Mouse (Mus musculus): ENCODE data around the gene Pik3ip1. TPM values are rescaled to one million over a fixed set of nuclear protein-coding genes. Genes with fewer than 3 reads are reported as not detected.

The Pik3ip1 gene
- polyA plus RNA-seq, 1 experiment from 2014 or later = 12.2 TPM

DNA sequence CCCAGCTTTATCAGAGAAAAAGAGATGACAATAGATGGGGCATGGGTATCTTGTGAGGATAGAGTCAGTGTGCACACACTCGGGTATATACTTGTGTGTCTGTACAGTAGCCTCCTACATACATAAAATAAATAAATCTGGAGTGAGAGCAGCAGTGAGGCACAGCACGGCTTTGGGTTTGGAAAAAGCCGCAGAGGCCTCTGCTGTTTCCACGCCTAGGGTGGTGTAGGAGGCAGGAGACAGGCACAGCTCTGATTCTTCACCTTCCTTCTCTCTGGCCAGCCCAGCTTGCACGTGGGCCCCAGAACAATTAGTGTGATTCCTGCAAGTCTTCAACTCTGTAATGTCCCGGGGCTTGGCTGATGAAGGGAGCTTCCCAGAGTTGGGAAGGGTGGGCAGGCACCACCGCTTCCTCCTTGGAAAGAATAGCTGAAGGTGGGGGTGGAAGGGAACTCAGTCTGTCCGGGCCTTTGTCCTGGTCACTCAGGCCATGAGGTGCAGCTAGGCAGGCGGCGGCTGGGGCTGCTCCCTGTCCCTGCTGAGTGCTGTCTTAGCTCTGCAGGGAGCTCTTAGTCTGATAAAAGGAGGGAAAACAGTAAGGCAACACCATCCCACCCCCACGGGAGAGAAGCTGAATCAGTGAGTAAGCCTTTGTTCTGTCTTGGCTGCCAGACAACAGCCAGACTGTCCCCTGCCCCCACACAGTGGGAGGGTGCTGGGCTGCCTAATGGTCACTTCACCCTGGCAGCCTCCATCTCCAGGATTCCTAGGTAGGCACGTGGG is 7.2 kb downstream of the Pik3ip1 start:
- Histone ChIP-seq H3K27me3 (ENCODE audit: control insufficient read depth, insufficient read depth, low read length) (no peaks in the 10 kb centered on the region), H3K27ac (ENCODE audit: low read depth, low read length) (peak overlapping the region; percentile 85), H3K4me3 (ENCODE audit: low read depth, low read length) (no peak overlapping the region), H3K36me3 (ENCODE audit: control insufficient read depth, insufficient read depth, low read length) (no peaks in the 10 kb centered on the region), H3K4me2 (no peak overlapping the region), H3K9me3 (replicated peaks; ENCODE audit: control insufficient read depth, low read length) (no peaks in the 10 kb centered on the region), H3K4me1 (ENCODE audit: control insufficient read depth, insufficient read depth, low read length) (peaks cover 26% of the 10 kb centered on the region), H3K9ac (ENCODE audit: low read depth, low read length) (peak overlapping the region; percentile 58)
- peak; percentile 65 for ATAC-seq (replicated peaks; ENCODE audit: insufficient number of reproducible peaks, low FRiP score, low TSS enrichment)
- 6% methylated on average over 12 of the region's 12 CpGs for whole genome bisulfite sequencing (ENCODE audit: insufficient replicate concordance)

GRCm38 (mm10) chr11:3337961-3338360 is 7.8 kb downstream of the Pik3ip1 start:
- peaks cover 26% of the 10 kb centered on the region for H3K4me1 ChIP-seq (ENCODE audit: control insufficient read depth, insufficient read depth, low read length)
- ATAC-seq (replicated peaks; ENCODE audit: insufficient number of reproducible peaks, low FRiP score, low TSS enrichment) = no peak; the same call in 1 of the 2 replicates
- H3K27ac ChIP-seq (ENCODE audit: low read depth, low read length) = peak overlapping the region; percentile 85
- no peak overlapping the region for H3K4me2 ChIP-seq
- no peaks in the 10 kb centered on the region for H3K27me3 ChIP-seq (ENCODE audit: control insufficient read depth, insufficient read depth, low read length)
- WGBS (ENCODE audit: insufficient replicate concordance) = 50% methylated on average over 5 of the region's 5 CpGs
- no peak overlapping the region for H3K4me3 ChIP-seq (ENCODE audit: low read depth, low read length)
- H3K9ac ChIP-seq (ENCODE audit: low read depth, low read length) = peak overlapping the region; percentile 58; the same call in 1 of the 2 replicates
- no peaks in the 10 kb centered on the region for H3K36me3 ChIP-seq (ENCODE audit: control insufficient read depth, insufficient read depth, low read length)
- no peaks in the 10 kb centered on the region for H3K9me3 ChIP-seq (replicated peaks; ENCODE audit: control insufficient read depth, low read length)

GRCm38 (mm10) chr11:3341476-3341875 is 11.3 kb downstream of the Pik3ip1 start:
- H3K9ac ChIP-seq (ENCODE audit: low read depth, low read length) = no peak overlapping the region
- peaks cover 11% of the 10 kb centered on the region; the same call in 1 of the 2 replicates for H3K36me3 ChIP-seq (ENCODE audit: control insufficient read depth, insufficient read depth, low read length)
- H3K4me1 ChIP-seq (ENCODE audit: control insufficient read depth, insufficient read depth, low read length) = peaks cover 16% of the 10 kb centered on the region
- H3K9me3 ChIP-seq (replicated peaks; ENCODE audit: control insufficient read depth, low read length) = no peaks in the 10 kb centered on the region
- H3K27me3 ChIP-seq (ENCODE audit: control insufficient read depth, insufficient read depth, low read length) = no peaks in the 10 kb centered on the region
- H3K4me2 ChIP-seq = no peak overlapping the region
- no peak overlapping the region for H3K27ac ChIP-seq (ENCODE audit: low read depth, low read length)
- H3K4me3 ChIP-seq (ENCODE audit: low read depth, low read length) = no peak overlapping the region
- no peak for ATAC-seq (replicated peaks; ENCODE audit: insufficient number of reproducible peaks, low FRiP score, low TSS enrichment)
- WGBS (ENCODE audit: insufficient replicate concordance) = 73% methylated on average over 5 of the region's 5 CpGs

DNA sequence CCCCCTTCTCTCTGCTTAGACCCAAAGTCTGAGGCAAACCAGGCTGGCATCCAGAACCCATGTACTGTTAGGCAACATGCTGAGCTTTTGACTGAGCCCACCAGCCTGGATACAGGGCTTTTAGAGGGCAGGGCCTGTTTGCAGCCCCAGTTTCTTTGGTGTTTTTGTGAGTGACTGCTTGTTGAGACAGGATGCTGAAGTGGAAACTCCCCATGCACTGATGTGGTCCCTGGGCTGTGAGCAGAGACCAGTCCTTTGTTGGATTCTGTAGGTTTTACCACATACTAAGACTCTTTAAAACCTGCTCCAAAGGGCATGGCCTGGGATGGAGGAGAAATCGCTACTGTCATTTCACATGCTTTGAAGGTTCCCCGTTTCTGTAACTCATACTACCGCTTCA is 14.7 kb downstream of the Pik3ip1 start:
- Histone ChIP-seq H3K4me3 (ENCODE audit: low read depth, low read length) (no peak overlapping the region), H3K9ac (ENCODE audit: low read depth, low read length) (no peak overlapping the region), H3K4me1 (ENCODE audit: control insufficient read depth, insufficient read depth, low read length) (peaks cover 23% of the 10 kb centered on the region), H3K9me3 (replicated peaks; ENCODE audit: control insufficient read depth, low read length) (no peaks in the 10 kb centered on the region), H3K4me2 (no peak overlapping the region), H3K36me3 (ENCODE audit: control insufficient read depth, insufficient read depth, low read length) (peaks cover 13% of the 10 kb centered on the region; the same call in 1 of the 2 replicates), H3K27me3 (ENCODE audit: control insufficient read depth, insufficient read depth, low read length) (no peaks in the 10 kb centered on the region), H3K27ac (ENCODE audit: low read depth, low read length) (no peak overlapping the region)
- ATAC-seq (replicated peaks; ENCODE audit: insufficient number of reproducible peaks, low FRiP score, low TSS enrichment) = no peak
- WGBS (ENCODE audit: insufficient replicate concordance) = 81% methylated on average over 3 of the region's 3 CpGs

- H3K36me3 ChIP-seq (ENCODE audit: control insufficient read depth, insufficient read depth, low read length) = peaks cover 13% of the 10 kb centered on the region; the same call in 1 of the 2 replicates
- H3K4me2 ChIP-seq = no peak overlapping the region
- no peak overlapping the region for H3K27ac ChIP-seq (ENCODE audit: low read depth, low read length)
- ATAC-seq (replicated peaks; ENCODE audit: insufficient number of reproducible peaks, low FRiP score, low TSS enrichment) = no peak
- no peak overlapping the region for H3K4me3 ChIP-seq (ENCODE audit: low read depth, low read length)
- H3K27me3 ChIP-seq (ENCODE audit: control insufficient read depth, insufficient read depth, low read length) = no peaks in the 10 kb centered on the region
- H3K9me3 ChIP-seq (replicated peaks; ENCODE audit: control insufficient read depth, low read length) = no peaks in the 10 kb centered on the region
- H3K9ac ChIP-seq (ENCODE audit: low read depth, low read length) = no peak overlapping the region
- WGBS (ENCODE audit: insufficient replicate concordance) = 92% methylated on average over 7 of the region's 7 CpGs
- peaks cover 23% of the 10 kb centered on the region for H3K4me1 ChIP-seq (ENCODE audit: control insufficient read depth, insufficient read depth, low read length)
Measured at GRCm38 (mm10) chr11:3346351-3346750, 16.1 kb downstream of the Pik3ip1 start.

DNA sequence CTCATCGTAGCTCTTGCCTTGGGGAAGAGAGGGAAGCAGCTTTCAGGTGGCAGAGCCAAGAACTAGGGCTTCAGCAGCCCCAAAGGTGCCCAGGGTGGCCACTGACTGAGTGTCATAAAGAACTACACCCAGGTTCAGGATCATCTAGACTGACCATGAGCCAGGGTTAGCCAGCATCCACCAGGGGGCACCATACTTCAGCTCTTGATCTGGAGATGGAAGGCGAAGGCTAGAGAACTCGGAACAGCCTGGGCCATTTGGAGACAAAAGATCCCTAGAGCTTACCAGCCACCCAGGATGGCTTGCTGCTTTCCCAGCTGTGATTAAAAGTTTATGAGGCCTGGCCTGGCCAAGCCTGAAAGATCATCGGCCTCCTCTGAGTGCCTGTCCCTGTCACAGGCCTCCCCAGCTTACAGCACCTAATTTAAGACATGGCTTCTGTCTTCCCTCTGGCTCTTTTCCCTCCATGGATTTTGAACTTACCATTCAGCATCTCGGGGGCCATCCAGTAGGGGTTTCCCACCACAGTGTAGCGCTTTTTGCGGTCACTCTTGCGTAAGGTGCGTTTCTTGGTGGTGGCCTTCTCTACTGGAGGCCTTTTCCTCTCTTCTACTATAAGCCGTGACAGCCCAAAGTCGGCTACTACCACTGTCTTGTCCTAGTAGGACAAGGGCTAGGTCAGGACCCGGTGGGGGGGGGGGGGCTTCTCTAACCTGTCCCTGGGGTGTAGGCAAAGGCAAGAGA is 17.1 kb downstream of the Pik3ip1 start:
- H3K27ac ChIP-seq (ENCODE audit: low read depth, low read length) = peak overlapping the region; percentile 65
- 59% methylated on average over 12 of the region's 12 CpGs for WGBS (ENCODE audit: insufficient replicate concordance)

DNA sequence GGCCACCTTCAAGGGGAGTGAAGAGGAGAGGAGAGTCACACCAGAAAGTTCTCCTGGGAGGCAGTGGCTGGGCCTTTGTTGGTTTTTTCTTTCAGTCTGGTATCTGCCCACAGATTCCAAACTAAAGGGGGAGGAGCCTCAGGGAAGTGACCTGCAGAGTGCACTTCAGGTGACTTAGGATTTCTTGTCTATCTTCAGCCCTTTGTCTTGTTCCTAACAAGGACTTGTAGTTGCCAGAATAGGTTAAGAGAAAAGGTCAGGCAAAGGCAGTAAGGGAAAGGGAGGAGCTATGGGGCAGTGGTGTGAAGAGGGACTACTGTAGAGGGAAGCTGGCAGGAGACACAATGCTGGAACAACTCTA is 17.6 kb downstream of the Pik3ip1 start:
- H3K4me1 ChIP-seq (ENCODE audit: control insufficient read depth, insufficient read depth, low read length) = peaks cover 23% of the 10 kb centered on the region
- H3K27me3 ChIP-seq (ENCODE audit: control insufficient read depth, insufficient read depth, low read length) = no peaks in the 10 kb centered on the region
- H3K4me3 ChIP-seq (ENCODE audit: low read depth, low read length) = no peak overlapping the region
- no peak overlapping the region for H3K4me2 ChIP-seq
- H3K9me3 ChIP-seq (replicated peaks; ENCODE audit: control insufficient read depth, low read length) = no peaks in the 10 kb centered on the region
- no peak for ATAC-seq (replicated peaks; ENCODE audit: insufficient number of reproducible peaks, low FRiP score, low TSS enrichment)
- peak overlapping the region; percentile 52; the same call in 1 of the 2 replicates for H3K9ac ChIP-seq (ENCODE audit: low read depth, low read length)
- H3K36me3 ChIP-seq (ENCODE audit: control insufficient read depth, insufficient read depth, low read length) = peaks cover 21% of the 10 kb centered on the region; the same call in 1 of the 2 replicates
- peak overlapping the region; percentile 65 for H3K27ac ChIP-seq (ENCODE audit: low read depth, low read length)

More for the DNA sequence above, 17.1 kb downstream of the Pik3ip1 start:
- Histone ChIP-seq H3K4me3 (ENCODE audit: low read depth, low read length) (no peak overlapping the region), H3K4me1 (ENCODE audit: control insufficient read depth, insufficient read depth, low read length) (peaks cover 23% of the 10 kb centered on the region), H3K9me3 (replicated peaks; ENCODE audit: control insufficient read depth, low read length) (no peaks in the 10 kb centered on the region), H3K9ac (ENCODE audit: low read depth, low read length) (0 out of 2 replicates have a peak overlapping the region, but pooled peaks have one; percentile 39), H3K27me3 (ENCODE audit: control insufficient read depth, insufficient read depth, low read length) (no peaks in the 10 kb centered on the region), H3K36me3 (ENCODE audit: control insufficient read depth, insufficient read depth, low read length) (peaks cover 18% of the 10 kb centered on the region; the same call in 1 of the 2 replicates), H3K4me2 (no peak overlapping the region)
- ATAC-seq (replicated peaks; ENCODE audit: insufficient number of reproducible peaks, low FRiP score, low TSS enrichment) = 0 out of 2 replicates have a peak, but pooled peaks have one; percentile 39

GRCm38 (mm10) chr11:3348576-3349342 is 18.6 kb downstream of the Pik3ip1 start:
- ATAC-seq (replicated peaks; ENCODE audit: insufficient number of reproducible peaks, low FRiP score, low TSS enrichment) = peak; percentile 42; the same call in 1 of the 2 replicates
- WGBS (ENCODE audit: insufficient replicate concordance) = 13% methylated on average over 6 of the region's 6 CpGs

More at GRCm38 (mm10) chr11:3348576-3349342, 18.6 kb downstream of the Pik3ip1 start:
- Histone ChIP-seq H3K27ac (ENCODE audit: low read depth, low read length) (peak overlapping the region; percentile 65), H3K27me3 (ENCODE audit: control insufficient read depth, insufficient read depth, low read length) (no peaks in the 10 kb centered on the region), H3K9ac (ENCODE audit: low read depth, low read length) (peak overlapping the region; percentile 52), H3K4me3 (ENCODE audit: low read depth, low read length) (no peak overlapping the region), H3K4me2 (peak overlapping the region; percentile 6; the same call in 1 of the 2 replicates), H3K36me3 (ENCODE audit: control insufficient read depth, insufficient read depth, low read length) (peaks cover 25% of the 10 kb centered on the region), H3K4me1 (ENCODE audit: control insufficient read depth, insufficient read depth, low read length) (peaks cover 23% of the 10 kb centered on the region), H3K9me3 (replicated peaks; ENCODE audit: control insufficient read depth, low read length) (no peaks in the 10 kb centered on the region)

Measured in heart, embryonic 11.5 days (tissue).